Mouse (Mus musculus) ES-E14 (cell line): ENCODE measurements around the gene Map2k2. TPM values are rescaled to one million over a fixed set of nuclear protein-coding genes. Genes with fewer than 3 reads are reported as not detected.

Experiments
- DNase-seq: peaks from one replicate; pipeline ENCODE4 v3.0.0-alpha.2; 2013; ENCODE audit warnings: low read depth, low spot score
- H3K27ac ChIP-seq: 2 replicates; pipeline ENCODE4 v1.5.1; 2012; ENCODE audit warnings: low read depth, mild to moderate bottlenecking, low read length, moderate library complexity, mixed read lengths; ENCODE audit not compliant: poor library complexity, insufficient read depth, severe bottlenecking
- H3K36me3 ChIP-seq: 2 replicates; pipeline ENCODE4 v1.6.1; 2012; ENCODE audit warnings: mild to moderate bottlenecking, low read length, moderate library complexity, mixed read lengths; ENCODE audit not compliant: control insufficient read depth, poor library complexity, insufficient read depth, severe bottlenecking
- H3K4me1 ChIP-seq, 2 experiments: fragments of 150-350 bp in 1 of 2; sonication (generic) in 1 of 2; 2 replicates each; pipeline ENCODE4 v1.6.1; 2012; ENCODE audit warnings: low read length in 2 of 2, mild to moderate bottlenecking in 1 of 2, mixed read lengths in 1 of 2; ENCODE audit not compliant: control insufficient read depth in 2 of 2, insufficient read depth in 2 of 2, poor library complexity in 1 of 2
- H3K4me3 ChIP-seq, 2 experiments: fragments of 150-350 bp in 1 of 2; sonication (generic) in 1 of 2; 2 replicates each; pipeline ENCODE4 v1.5.1; 2012; ENCODE audit warnings: low read length in 2 of 2, low read depth in 1 of 2, mild to moderate bottlenecking in 1 of 2, mixed read lengths in 1 of 2; ENCODE audit not compliant: insufficient read depth in 1 of 2, poor library complexity in 1 of 2, severe bottlenecking in 1 of 2
- H3K9ac ChIP-seq: 2 replicates; pipeline ENCODE4 v1.6.1; 2012; ENCODE audit warnings: low read depth, mild to moderate bottlenecking, low read length, mixed read lengths; ENCODE audit not compliant: poor library complexity, insufficient read depth, severe bottlenecking
- H3K9me3 ChIP-seq: fragments of 150-350 bp; sonication (generic); 2 replicates; pipeline ENCODE4 v1.6.1; 2012; ENCODE audit warnings: low read depth, mild to moderate bottlenecking, low read length; ENCODE audit not compliant: control insufficient read depth, insufficient read depth
- CHD2 ChIP-seq: IDR thresholded peaks from 2 replicates; pipeline ENCODE4 v1.6.1; 2014; ENCODE audit warnings: mild to moderate bottlenecking, low read depth, low read length, inconsistent platforms
- HCFC1 ChIP-seq: IDR thresholded peaks from 2 replicates; pipeline ENCODE4 v1.6.1; 2012; ENCODE audit warnings: low read length, inconsistent platforms, borderline replicate concordance; ENCODE audit not compliant: insufficient read depth
- MAFK ChIP-seq: IDR thresholded peaks from 2 replicates; pipeline ENCODE4 v1.6.1; 2014; ENCODE audit warnings: mild to moderate bottlenecking, low read depth, low read length, inconsistent platforms; ENCODE audit not compliant: insufficient read depth
- ZC3H11A ChIP-seq: IDR thresholded peaks from 2 replicates; pipeline ENCODE4 v1.6.1; 2012; ENCODE audit warnings: low read depth, mild to moderate bottlenecking, inconsistent platforms, low read length, borderline replicate concordance
- ZNF384 ChIP-seq: IDR thresholded peaks from 2 replicates; pipeline ENCODE4 v1.6.1; 2012; ENCODE audit warnings: low read depth, low read length, inconsistent platforms
- in situ Hi-C, 2 experiments: fragments of 600-800 bp; cut with MboI; formaldehyde crosslinking; loops; one replicate each; pipeline ENCODE4 v1.15.1; 2025; ENCODE audit warnings: low sequenced_read_pairs in 2 of 2, inconsistent platforms in 1 of 2; ENCODE audit not compliant: unreplicated experiment in 2 of 2
- total RNA-seq: library from RNA; depleted of rRNA; stranded (reverse); fragments of 300-350 nt; gene quantifications from 2 replicates; pipeline ENCODE4 v1.2.3, GENCODE M21; 2012

Gene Map2k2
- total RNA-seq, 1 experiment, result 115 TPM

DNA sequence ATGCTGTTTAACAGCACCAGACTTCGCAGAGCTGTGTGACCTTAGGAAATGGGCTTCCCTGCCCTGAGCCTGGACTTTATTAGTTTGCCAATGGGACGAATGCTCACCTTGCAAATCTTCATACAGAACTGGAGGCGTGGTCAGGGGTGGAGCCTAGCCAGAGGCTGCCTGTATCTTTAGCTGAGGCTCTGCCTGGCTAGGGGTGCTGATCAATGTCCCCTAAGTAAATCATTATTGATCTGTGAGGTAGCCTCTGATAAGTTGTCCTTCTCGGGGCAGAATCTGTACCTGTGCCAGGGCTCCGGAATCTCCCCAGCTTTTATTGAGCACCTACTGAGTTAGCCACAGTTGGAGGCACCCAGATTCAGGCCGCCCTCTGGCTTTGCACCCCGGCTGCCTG is 15.1 kb upstream of the Map2k2 start:
- Histone ChIP-seq H3K9ac (no peak overlapping the region), H3K27ac (no peak overlapping the region), H3K4me3 (no peak overlapping the region), H3K9me3 (no peaks in the 10 kb centered on the region), H3K4me1 (peaks cover 0 to 15% of the 10 kb centered on the region in 2 experiments; a peak in 1 of 4 replicates), H3K36me3 (no peaks in the 10 kb centered on the region)
- TF ChIP-seq MAFK (no peak), HCFC1 (no peak), CHD2 (no peak), ZC3H11A (no peak), ZNF384 (no peak)
- in situ Hi-C loops, result no loop called here
- DNase-seq, result no peak

DNA sequence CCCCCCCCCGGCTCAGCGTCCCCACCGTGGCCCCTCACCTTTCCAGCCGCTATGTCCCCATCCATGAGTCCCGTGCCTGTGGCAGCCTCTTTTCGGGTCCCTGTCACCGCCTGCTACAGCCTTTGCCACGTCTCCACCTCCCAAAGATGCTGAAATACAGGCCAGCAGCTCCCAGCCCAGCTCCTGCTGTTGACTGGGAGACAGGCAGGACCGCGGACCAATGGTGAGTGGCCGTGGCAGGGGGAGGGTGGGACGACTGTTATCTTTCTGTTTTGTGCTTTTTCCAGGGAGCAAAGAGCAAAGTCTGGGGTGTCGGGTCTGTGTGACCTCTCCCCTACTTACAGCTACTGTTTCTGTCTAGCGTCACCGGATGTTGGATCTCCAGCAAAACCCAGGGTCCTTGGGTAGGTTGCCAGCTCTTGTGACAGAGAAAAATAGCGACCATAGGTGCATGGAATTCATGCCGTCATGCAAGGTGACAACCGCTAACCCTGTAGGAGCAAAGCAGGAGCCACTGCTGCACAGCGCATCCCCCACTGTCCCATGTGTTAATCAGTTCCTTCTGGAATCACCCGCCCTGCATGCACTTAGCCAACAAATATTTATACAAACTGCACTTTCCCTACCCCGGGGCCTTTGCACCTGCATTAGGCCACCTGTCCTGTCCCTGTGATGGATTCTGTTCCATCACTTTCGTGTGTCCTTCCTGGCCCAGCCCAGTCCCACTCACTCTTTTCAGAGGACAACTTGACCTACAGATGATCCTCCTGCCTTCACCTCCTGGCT is 13.1 kb upstream of the Map2k2 start:
- no peaks in the 10 kb centered on the region for H3K36me3 ChIP-seq
- no peak overlapping the region for H3K27ac ChIP-seq
- peaks cover 3 to 17% of the 10 kb centered on the region in 2 experiments; a peak in 1 of 4 replicates for H3K4me1 ChIP-seq
- no peak for DNase-seq
- no peak overlapping the region; a peak in 1 of 4 replicates for H3K4me3 ChIP-seq
- H3K9me3 ChIP-seq, result no peaks in the 10 kb centered on the region
- TF ChIP-seq HCFC1, result no peak
- no peak for TF ChIP-seq MAFK
- no peak for TF ChIP-seq ZC3H11A
- TF ChIP-seq CHD2, result no peak
- TF ChIP-seq ZNF384, result no peak
- H3K9ac ChIP-seq, result no peak overlapping the region
- in situ Hi-C loops, result no loop called here

DNA sequence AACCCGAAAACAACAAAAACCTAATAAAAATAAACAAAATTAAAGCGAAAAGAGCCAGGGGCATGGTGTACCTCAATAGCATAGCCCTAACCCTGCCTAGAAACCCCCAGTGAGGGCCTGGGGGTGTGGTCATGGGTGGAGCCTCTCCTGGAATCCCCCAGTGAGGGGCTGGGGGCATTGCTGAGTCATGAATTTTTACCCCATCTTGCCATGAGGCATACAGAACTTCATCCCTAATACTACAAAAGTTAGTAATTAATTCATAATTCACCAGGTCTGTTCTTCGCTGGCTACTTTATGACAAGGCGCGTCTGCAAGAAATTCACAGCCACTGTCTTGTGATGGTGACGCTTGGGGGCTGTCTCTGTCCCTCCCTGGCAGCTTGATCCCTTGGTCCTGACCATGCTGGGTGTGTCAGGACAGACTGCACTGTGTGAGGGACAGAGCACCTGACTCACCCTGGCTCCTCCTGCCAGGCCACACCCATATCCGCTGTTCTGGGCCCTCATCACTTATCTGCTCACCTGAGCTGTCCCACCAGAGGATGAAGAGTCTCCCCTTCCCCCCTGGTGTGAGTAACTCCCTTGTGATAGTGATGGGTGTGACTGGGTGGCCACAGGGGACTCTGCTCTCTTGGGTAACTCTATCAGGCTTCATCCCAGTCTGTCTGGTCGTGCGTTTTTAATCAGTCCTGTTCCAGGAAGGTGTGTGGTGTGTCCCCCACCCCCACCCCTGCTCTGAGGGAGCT is 10.6 kb upstream of the Map2k2 start:
- no peak for DNase-seq
- no peaks in the 10 kb centered on the region for H3K9me3 ChIP-seq
- no peak overlapping the region for H3K27ac ChIP-seq
- no peak overlapping the region for H3K9ac ChIP-seq
- peak overlapping the region; percentile 21 to 28; a peak in 2 of 4 replicates for H3K4me3 ChIP-seq
- H3K4me1 ChIP-seq, result peaks cover 3 to 24% of the 10 kb centered on the region in 2 experiments; a peak in 2 of 4 replicates
- TF ChIP-seq MAFK (peak; percentile 98), CHD2 (0 out of 2 replicates have a peak, but pooled peaks have one; percentile 23), ZNF384 (no peak)
- in situ Hi-C loops, result no loop called here
- no peaks in the 10 kb centered on the region for H3K36me3 ChIP-seq

DNA sequence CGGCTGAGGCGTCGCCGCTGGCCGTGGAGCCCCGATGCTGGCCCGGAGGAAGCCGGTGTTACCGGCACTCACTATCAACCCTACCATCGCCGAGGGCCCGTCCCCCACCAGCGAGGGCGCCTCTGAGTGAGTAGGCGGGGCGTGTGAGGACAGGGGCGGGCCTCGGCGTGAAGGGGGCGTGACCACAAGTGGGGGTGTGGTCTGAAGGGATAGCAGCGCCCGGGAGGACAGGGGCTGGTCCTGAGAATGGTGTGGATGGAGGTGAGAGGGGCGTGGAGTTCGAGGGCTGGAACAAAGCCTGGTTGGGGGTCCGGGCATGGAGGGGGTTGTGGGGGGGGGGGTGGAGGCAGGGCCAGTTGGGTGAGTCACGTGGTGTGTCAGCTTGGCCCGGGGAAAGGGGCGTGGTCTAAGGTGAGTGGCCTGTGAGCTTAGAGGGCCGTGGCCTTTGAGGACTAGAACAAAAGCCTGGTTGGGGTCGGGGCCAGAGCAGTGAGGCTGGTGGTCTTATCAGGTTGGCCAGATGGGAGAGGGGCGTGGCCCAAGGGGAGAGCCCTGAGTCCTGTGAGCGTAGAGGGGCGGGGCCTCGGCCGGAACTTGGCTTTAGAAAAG is 502 bp downstream of the Map2k2 start:
- H3K9ac ChIP-seq, result peak overlapping the region; percentile 99
- TF ChIP-seq CHD2 (no peak), MAFK (no peak), ZC3H11A (no peak), HCFC1 (no peak), ZNF384 (no peak)
- peaks cover 0 to 11% of the 10 kb centered on the region in 2 experiments; a peak in 2 of 4 replicates for H3K4me1 ChIP-seq
- H3K27ac ChIP-seq, result peak overlapping the region; percentile 97
- DNase-seq, result peak; percentile 100
- H3K9me3 ChIP-seq, result no peaks in the 10 kb centered on the region
- peak overlapping the region; percentile 76 to 91 for H3K4me3 ChIP-seq
- peaks cover 31% of the 10 kb centered on the region for H3K36me3 ChIP-seq
- in situ Hi-C loops, result no loop called here
